Mouse (Mus musculus) midbrain, embryonic 10.5 days (tissue): ENCODE results near the gene Ncor2. TPM values are rescaled to one million over a fixed set of nuclear protein-coding genes. Genes with fewer than 3 reads are reported as not detected.

Experiments used
- DNase-seq: peaks from one replicate; pipeline ENCODE4 v3.0.0-alpha.2; 2017; ENCODE audit warnings: low spot score
- H3K27ac ChIP-seq: fragments of 300-500 bp; sonication (generic); replicated peaks from 2 replicates; pipeline ENCODE4 v1.5.1; 2016; ENCODE audit warnings: mild to moderate bottlenecking
- H3K27me3 ChIP-seq: fragments of 300-500 bp; sonication (generic); 2 replicates; pipeline ENCODE4 v1.6.1; 2016; ENCODE audit warnings: low read depth, mild to moderate bottlenecking; ENCODE audit not compliant: poor library complexity, severe bottlenecking
- H3K36me3 ChIP-seq: fragments of 300-500 bp; sonication (generic); 2 replicates; pipeline ENCODE4 v1.6.1; 2016; ENCODE audit warnings: mild to moderate bottlenecking, moderate library complexity
- H3K4me1 ChIP-seq: fragments of 300-500 bp; sonication (generic); 2 replicates; pipeline ENCODE4 v1.6.1; 2016
- H3K4me3 ChIP-seq: fragments of 300-500 bp; sonication (generic); 2 replicates; pipeline ENCODE4 v1.5.1; 2016; ENCODE audit warnings: mild to moderate bottlenecking, moderate library complexity
- H3K9me3 ChIP-seq: fragments of 300-500 bp; sonication (generic); replicated peaks from 2 replicates; pipeline ENCODE4 v1.6.1; 2016; ENCODE audit warnings: mild to moderate bottlenecking
- WGBS: fragments of 180-500 bp; shearing (Covaris S2); methylation state at CpG from one replicate; pipeline ENCODE4 v1.1.7; 2016; 5-methylcytosine and 5-hydroxymethylcytosine counted together
- polyA plus RNA-seq: library from polyadenylated mRNA; unstranded; fragments of >200 nt; fragmentation: Nextera tagmentation; extraction: Ambion mirVana; gene quantifications from 2 replicates; pipeline ENCODE4 v1.2.1, GENCODE M21; 2016

The Ncor2 gene
- polyA plus RNA-seq, 1 experiment from 2014 or later, result 16.2 TPM

DNA sequence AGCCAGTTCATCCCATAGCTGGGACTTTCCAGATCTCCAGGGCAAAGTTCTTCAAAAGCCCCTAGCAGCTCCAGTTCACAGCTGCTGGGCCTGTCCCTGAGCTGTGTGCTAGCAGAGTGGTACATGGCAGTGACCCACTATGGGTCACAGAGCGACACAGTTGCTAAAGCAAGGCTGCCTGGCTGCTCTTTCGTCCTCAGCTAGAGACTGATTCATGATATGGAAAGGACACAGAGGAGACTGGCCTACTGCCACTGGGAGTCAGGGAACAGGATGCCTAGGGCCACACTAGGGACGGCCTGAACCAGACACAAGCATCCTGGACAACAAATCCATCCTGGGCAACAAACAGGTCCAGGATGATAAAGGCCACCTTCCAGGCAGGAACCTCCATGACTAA, 53.8 kb downstream of the Ncor2 start:
- H3K27ac ChIP-seq, result peak overlapping the region; percentile 50; the same call in 1 of the 2 replicates
- no peaks in the 10 kb centered on the region for H3K27me3 ChIP-seq
- no peak overlapping the region for H3K4me3 ChIP-seq
- no peaks in the 10 kb centered on the region for H3K9me3 ChIP-seq
- H3K36me3 ChIP-seq, result peaks cover 41% of the 10 kb centered on the region
- DNase-seq, result no peak
- WGBS, result 89% methylated on average over 3 of the region's 3 CpGs
- peaks cover 60% of the 10 kb centered on the region for H3K4me1 ChIP-seq

DNA sequence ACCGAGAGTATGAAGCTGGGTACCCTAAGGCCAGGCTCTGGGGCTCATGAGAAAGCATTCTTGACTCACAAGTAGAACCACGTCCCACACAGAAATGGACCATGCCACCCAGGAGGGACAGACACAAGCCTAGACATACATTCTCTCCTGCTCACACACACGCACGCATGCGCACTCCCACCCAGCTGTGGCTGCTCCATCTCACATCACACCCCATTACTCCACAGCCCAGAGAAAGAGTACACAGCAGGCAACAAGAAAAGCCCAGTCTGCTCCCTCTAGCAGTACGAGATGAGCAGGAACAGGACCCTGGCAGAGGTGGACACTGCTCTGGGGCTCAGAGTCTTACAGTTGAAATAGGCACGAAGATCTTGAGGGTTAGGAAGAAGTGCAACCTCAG, 55.0 kb downstream of the Ncor2 start:
- no peak overlapping the region for H3K4me3 ChIP-seq
- no peaks in the 10 kb centered on the region for H3K9me3 ChIP-seq
- 87% methylated on average over 7 of the region's 7 CpGs for WGBS
- H3K27ac ChIP-seq, result no peak overlapping the region
- peaks cover 53% of the 10 kb centered on the region for H3K36me3 ChIP-seq
- no peak for DNase-seq
- peaks cover 49% of the 10 kb centered on the region for H3K4me1 ChIP-seq
- H3K27me3 ChIP-seq, result no peaks in the 10 kb centered on the region

DNA sequence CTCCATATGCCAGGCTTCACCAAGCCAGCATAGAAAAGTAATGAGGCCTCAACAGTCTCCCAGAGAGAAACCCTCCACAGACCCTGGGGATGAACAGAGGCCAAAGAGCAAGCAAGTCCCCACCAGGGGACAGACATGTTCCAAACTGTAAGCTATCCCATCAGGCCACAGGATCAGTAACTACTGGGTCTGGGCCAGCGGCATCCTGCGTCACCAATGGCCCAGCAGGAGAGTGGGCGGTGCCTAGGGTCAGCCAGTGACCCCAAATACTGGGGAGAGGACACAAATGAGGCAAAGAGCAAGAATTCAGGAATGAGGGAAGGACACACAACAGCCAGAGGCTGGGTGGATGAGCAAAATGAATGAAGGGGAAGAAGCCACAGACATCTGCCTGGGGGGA, 55.8 kb downstream of the Ncor2 start:
- Histone ChIP-seq H3K27me3 (no peaks in the 10 kb centered on the region), H3K9me3 (no peaks in the 10 kb centered on the region), H3K27ac (peak overlapping the region; percentile 50), H3K4me1 (peaks cover 42% of the 10 kb centered on the region), H3K36me3 (peaks cover 61% of the 10 kb centered on the region), H3K4me3 (no peak overlapping the region)
- no peak for DNase-seq
- WGBS, result 37% methylated on average over 3 of the region's 3 CpGs

DNA sequence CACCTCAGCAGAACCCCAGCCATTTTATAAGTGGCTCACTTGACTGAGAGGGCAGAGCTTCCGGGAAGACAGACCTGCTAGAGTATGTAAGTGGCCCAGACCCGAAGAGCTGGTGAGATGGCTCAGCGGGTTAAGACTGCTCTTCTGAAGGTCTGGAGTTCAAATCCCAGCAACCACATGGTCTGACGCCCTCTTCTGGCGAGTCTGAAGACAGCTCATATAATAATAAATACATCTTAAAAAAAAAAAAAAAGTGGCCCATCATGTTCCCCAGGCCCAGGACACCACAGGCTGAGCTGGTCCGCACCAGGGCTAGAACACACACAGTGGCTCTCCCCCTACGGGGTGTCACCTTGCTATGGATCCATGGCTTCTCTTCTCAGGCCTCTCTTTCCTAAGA, 56.5 kb downstream of the Ncor2 start:
- Histone ChIP-seq H3K4me1 (peaks cover 42% of the 10 kb centered on the region), H3K27me3 (no peaks in the 10 kb centered on the region), H3K27ac (peak overlapping the region; percentile 50), H3K9me3 (no peaks in the 10 kb centered on the region), H3K36me3 (peaks cover 67% of the 10 kb centered on the region), H3K4me3 (no peak overlapping the region)
- no peak for DNase-seq
- WGBS, result 79% methylated on average over 7 of the region's 7 CpGs

DNA sequence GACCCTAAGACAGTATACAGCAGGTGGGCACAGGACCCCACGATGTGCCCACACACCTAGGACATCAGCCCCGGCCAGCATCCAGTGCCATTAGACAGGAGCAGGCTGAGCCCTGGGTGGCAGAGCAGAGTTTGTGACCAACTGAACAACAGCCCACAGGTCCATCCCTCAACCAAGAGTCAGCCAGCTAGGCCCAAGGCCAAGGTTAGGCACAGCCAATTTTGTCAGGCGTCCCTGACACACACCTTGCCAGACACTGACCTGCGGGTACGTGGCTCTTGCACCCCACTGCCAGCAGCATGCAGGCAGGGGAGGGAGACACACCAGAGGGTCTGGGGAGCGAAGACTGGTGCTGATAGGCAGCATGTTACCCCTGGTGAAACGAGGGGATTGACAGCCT, 57.0 kb downstream of the Ncor2 start:
- no peaks in the 10 kb centered on the region for H3K9me3 ChIP-seq
- no peak overlapping the region for H3K4me3 ChIP-seq
- 92% methylated on average over 7 of the region's 7 CpGs for WGBS
- peaks cover 42% of the 10 kb centered on the region for H3K4me1 ChIP-seq
- H3K27me3 ChIP-seq, result no peaks in the 10 kb centered on the region
- peaks cover 67% of the 10 kb centered on the region for H3K36me3 ChIP-seq
- H3K27ac ChIP-seq, result no peak overlapping the region
- DNase-seq, result no peak

DNA sequence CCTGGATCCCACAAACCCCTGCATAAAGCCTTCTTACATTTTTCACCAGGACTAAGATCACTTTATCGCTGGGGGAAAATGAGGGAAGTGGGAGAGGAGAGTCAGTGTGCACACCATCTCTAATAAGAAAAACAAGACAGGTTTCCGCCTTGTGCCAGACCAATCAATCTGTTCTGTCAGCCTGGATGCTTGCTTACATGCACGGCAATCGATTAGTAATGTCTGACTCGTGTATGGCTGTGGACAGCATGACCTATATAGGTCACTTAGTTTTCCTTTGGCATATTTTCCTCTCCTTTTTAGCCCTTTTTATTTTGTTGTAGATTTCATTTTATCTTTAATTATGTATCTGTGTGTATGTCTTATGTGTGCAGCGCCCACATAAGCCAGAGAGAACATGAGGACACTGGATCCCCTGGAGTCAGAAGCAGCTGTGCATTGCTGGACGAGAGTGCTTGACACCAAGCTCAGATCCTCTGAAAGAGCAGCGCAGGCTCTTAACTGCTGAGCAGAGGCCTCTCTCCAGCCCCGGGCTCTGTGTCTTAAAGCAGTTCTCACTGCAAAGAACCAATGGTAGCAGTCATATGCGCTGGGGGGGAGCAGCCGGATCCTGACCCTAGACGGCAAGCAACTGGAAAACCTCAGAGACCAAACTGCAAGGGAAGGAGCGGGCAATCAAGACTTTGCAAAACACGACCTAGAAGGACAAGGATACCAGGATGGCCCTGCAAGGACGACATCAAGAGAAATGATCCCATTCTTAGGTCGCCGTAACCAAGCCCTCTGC, 58.3 kb downstream of the Ncor2 start:
- Histone ChIP-seq H3K27me3 (no peaks in the 10 kb centered on the region), H3K4me1 (peaks cover 39% of the 10 kb centered on the region), H3K36me3 (peaks cover 81% of the 10 kb centered on the region), H3K9me3 (no peaks in the 10 kb centered on the region; the same call in 1 of the 2 replicates), H3K4me3 (no peak overlapping the region), H3K27ac (no peak overlapping the region; the same call in 1 of the 2 replicates)
- 89% methylated on average over 17 of the region's 17 CpGs for WGBS
- no peak for DNase-seq

DNA sequence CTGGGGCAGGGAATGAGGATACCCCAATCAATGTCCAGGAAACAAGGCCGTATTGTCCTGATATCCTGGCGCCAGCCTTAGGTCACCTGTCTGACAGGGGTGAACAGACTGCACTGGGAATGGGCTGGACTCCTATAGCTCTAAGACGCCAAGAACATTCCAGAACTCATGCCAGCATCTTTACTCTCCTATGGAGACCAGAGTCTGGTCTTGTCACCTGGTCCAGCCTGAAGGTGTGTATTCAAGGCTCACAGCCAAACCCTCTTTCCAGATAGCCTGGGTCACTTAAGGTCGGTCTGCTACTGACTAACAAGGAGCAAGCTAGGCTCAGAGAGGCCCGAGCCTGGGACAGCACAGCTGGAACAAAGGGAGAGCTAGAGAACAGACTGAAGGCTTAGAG, 61.8 kb downstream of the Ncor2 start:
- DNase-seq, result no peak
- Histone ChIP-seq H3K27ac (no peak overlapping the region), H3K4me3 (no peak overlapping the region), H3K4me1 (peaks cover 19% of the 10 kb centered on the region), H3K9me3 (no peaks in the 10 kb centered on the region; the same call in 1 of the 2 replicates), H3K27me3 (no peaks in the 10 kb centered on the region), H3K36me3 (peaks cover 93% of the 10 kb centered on the region)
- WGBS, result 91% methylated on average over 5 of the region's 5 CpGs

DNA sequence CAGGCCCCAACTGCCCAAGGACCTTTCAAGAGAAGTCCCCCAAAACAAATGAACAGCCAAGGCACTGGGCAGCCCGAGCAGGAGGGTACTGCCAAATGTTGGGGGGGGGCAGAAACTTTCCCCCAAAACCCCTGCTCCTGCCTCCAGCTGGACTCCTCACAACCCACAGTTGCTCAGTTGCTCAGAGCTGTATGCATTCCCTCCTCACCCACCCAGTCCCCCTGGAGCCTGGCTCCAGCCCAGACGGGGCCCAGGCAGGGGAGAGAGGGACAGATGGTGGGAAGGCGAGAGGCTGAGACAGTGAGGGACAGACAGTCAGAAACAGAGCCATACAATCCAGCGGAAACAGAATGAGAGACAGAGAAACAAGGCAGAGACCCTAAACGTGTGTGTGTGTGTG, 66.0 kb downstream of the Ncor2 start:
- peaks cover 28% of the 10 kb centered on the region for H3K4me1 ChIP-seq

DNA sequence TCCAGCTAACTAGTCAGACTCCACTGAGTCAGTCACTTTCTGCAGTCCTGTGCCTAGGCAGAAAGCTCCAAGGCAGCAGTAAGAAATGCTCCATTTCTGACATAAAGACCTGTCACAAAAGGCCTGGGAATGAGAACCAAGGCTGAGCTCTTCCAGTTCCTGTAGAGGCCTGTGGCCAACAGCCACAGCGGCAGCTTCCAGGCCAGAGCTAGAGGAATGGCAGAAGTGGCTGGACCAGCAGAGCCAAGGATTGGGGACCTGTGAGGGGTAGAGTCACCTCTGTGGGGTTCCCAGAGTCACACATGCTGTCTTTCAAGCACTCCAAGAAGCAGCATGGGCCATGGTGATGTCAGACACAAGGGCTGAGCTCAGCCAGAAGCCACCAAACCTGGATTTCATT, 66.4 kb downstream of the Ncor2 start:
- WGBS, result 92% methylated on average over 1 of the region's 1 CpGs
- no peaks in the 10 kb centered on the region; the same call in 1 of the 2 replicates for H3K9me3 ChIP-seq
- peaks cover 28% of the 10 kb centered on the region for H3K4me1 ChIP-seq
- H3K4me3 ChIP-seq, result no peak overlapping the region
- peak overlapping the region; percentile 64 for H3K27ac ChIP-seq
- H3K27me3 ChIP-seq, result no peaks in the 10 kb centered on the region
- no peak for DNase-seq
- H3K36me3 ChIP-seq, result peaks cover 95% of the 10 kb centered on the region

More for the DNA sequence above, 66.0 kb downstream of the Ncor2 start:
- H3K36me3 ChIP-seq, result peaks cover 95% of the 10 kb centered on the region
- no peak for DNase-seq
- H3K27me3 ChIP-seq, result no peaks in the 10 kb centered on the region
- WGBS, result 77% methylated on average over 5 of the region's 5 CpGs
- H3K27ac ChIP-seq, result peak overlapping the region; percentile 64
- H3K9me3 ChIP-seq, result no peaks in the 10 kb centered on the region; the same call in 1 of the 2 replicates
- H3K4me3 ChIP-seq, result no peak overlapping the region

DNA sequence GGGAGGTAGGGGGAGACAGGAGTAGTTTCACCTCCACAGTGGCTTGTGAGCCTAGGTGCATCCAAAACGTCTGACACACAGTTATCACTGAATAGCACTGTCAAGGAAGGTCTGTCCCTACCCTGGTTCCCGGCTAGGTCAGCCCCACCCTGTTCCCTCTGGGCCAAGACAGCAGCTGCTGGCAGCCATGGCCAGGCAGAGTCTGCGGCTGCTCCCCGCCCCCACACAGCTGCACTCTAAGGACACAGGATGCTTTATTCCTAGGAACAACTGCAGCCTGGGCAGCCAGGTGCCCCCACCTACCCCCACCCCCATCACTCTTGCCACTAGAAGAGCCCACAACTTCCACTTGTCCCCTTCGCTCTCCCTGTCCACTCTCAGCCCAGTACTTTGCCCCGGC, 67.9 kb downstream of the Ncor2 start:
- no peak for DNase-seq
- Histone ChIP-seq H3K27ac (peak overlapping the region; percentile 64), H3K36me3 (peaks cover 95% of the 10 kb centered on the region), H3K27me3 (no peaks in the 10 kb centered on the region), H3K4me3 (no peak overlapping the region), H3K9me3 (no peaks in the 10 kb centered on the region; the same call in 1 of the 2 replicates), H3K4me1 (peaks cover 30% of the 10 kb centered on the region)
- WGBS, result 51% methylated on average over 6 of the region's 6 CpGs

DNA sequence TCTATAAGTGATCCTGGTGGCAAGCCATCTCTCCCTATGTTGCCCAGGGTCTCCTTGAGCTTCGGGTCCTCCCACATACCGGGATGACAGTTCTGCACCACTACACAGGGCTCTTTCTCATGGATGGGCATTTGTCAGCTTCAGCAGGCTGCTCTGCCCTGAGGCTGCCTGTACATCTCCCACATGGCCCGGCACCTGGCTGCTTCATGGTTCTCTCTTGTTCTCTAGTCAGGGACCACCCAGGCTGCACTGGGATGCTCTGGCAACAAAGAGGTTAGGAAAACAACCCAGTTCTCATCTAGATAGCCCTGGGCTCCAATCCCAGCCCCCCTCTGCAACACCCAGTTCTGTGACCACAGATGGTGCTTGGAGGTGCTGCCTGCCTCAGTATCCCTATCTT, 68.3 kb downstream of the Ncor2 start:
- Histone ChIP-seq H3K9me3 (no peaks in the 10 kb centered on the region; the same call in 1 of the 2 replicates), H3K4me3 (no peak overlapping the region), H3K4me1 (peaks cover 34% of the 10 kb centered on the region), H3K36me3 (peaks cover 95% of the 10 kb centered on the region), H3K27ac (peak overlapping the region; percentile 64), H3K27me3 (no peaks in the 10 kb centered on the region)
- WGBS, result 72% methylated on average over 3 of the region's 3 CpGs
- peak; percentile 38 for DNase-seq

DNA sequence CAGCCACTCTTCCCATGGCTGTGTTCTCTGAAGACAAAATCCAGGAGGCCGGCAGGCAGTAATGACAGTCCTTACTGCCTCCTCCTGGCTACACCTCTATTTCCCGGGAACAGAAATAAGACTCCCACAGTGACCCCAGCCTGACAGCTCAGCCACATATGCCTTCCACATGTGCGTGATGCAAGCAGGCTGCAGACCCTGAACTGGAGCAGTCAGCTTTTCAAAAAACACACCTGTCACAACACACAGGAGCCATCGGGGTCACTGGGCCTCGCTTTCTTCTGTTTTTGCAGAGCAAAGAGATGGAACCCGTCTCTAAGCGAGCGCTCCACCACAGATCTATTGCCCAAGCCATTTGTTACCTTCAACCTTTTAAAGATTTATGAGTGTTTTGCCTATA, 68.8 kb downstream of the Ncor2 start:
- no peak overlapping the region for H3K4me3 ChIP-seq
- no peaks in the 10 kb centered on the region; the same call in 1 of the 2 replicates for H3K9me3 ChIP-seq
- peaks cover 95% of the 10 kb centered on the region for H3K36me3 ChIP-seq
- H3K4me1 ChIP-seq, result peaks cover 39% of the 10 kb centered on the region
- 79% methylated on average over 8 of the region's 8 CpGs for WGBS
- H3K27me3 ChIP-seq, result no peaks in the 10 kb centered on the region
- DNase-seq, result no peak
- H3K27ac ChIP-seq, result no peak overlapping the region

DNA sequence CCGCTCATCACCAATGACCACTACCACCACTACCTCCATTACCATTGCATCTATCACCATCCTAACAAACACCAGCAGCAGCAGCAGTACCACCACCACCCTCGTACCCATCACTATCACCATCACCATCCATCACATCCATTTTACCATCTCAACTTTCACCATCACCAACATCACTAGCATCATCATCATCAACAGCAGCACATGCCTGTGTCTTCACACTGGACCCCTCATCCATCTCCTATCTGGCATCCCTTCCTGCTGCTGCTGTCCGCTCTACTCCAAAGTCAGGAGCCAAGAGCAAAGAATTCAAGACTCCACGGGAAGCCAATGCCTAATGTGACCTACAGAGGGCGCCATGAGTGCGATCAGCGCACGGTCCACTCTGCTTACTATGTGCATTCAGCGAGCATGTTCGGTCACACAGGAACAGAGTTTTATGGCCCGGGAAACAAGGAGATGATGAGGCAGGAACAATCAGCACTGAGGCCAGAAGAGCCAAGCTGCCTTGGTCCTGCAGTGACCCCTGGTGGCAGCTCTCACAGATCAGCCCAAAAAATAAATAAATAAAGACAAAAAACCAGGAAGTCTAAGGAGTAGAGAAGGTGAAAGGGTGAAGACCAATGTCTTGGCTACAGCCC, 71.9 kb downstream of the Ncor2 start:
- 74% methylated on average over 11 of the region's 11 CpGs for WGBS
- peaks cover 97% of the 10 kb centered on the region for H3K36me3 ChIP-seq
- H3K4me1 ChIP-seq, result peaks cover 59% of the 10 kb centered on the region

More for the DNA sequence above, 71.9 kb downstream of the Ncor2 start:
- Histone ChIP-seq H3K9me3 (no peaks in the 10 kb centered on the region; the same call in 1 of the 2 replicates), H3K27me3 (no peaks in the 10 kb centered on the region), H3K4me3 (no peak overlapping the region), H3K27ac (no peak overlapping the region)
- DNase-seq, result peak; percentile 54
